Mouse (Mus musculus) thymus, adult 2 months (tissue): ENCODE data around the gene Vrk2. TPM values are rescaled to one million over a fixed set of nuclear protein-coding genes. Genes with fewer than 3 reads are reported as not detected.

Source experiments
- DNase-seq: peaks from one replicate; pipeline ENCODE4 v3.0.0; 2021
- H3K27ac ChIP-seq: fragments of 200-500 bp; 2 replicates; pipeline ENCODE4 v1.5.1; 2012; ENCODE audit warnings: low read length, control low read depth; ENCODE audit not compliant: control insufficient read depth, insufficient read depth
- H3K27me3 ChIP-seq: fragments of 200-500 bp; 2 replicates; pipeline ENCODE4 v1.6.1; 2012; ENCODE audit warnings: mild to moderate bottlenecking, low read length, moderate library complexity, mixed read lengths; ENCODE audit not compliant: control insufficient read depth, insufficient read depth
- H3K36me3 ChIP-seq: fragments of 200-500 bp; 2 replicates; pipeline ENCODE4 v1.6.1; 2012; ENCODE audit warnings: mild to moderate bottlenecking, low read length, moderate library complexity; ENCODE audit not compliant: control insufficient read depth, insufficient read depth
- H3K4me1 ChIP-seq: fragments of 200-500 bp; replicated peaks from 2 replicates; pipeline ENCODE4 v1.6.1; 2012; ENCODE audit warnings: low read length; ENCODE audit not compliant: control insufficient read depth, insufficient read depth
- H3K4me3 ChIP-seq: fragments of 200-500 bp; 2 replicates; pipeline ENCODE4 v1.5.1; 2012; ENCODE audit warnings: mild to moderate bottlenecking, low read length, control low read depth, moderate library complexity; ENCODE audit not compliant: control insufficient read depth, insufficient read depth
- CTCF ChIP-seq: fragments of 200-500 bp; IDR thresholded peaks from 2 replicates; pipeline ENCODE4 v1.5.1; 2012; ENCODE audit warnings: mild to moderate bottlenecking, control low read depth, low read length, moderate library complexity, borderline replicate concordance; ENCODE audit not compliant: control insufficient read depth, poor library complexity, insufficient read depth; ENCODE audit errors: extremely low read depth
- POLR2A ChIP-seq: fragments of 200-500 bp; IDR thresholded peaks from 2 replicates; pipeline ENCODE4 v1.6.1; 2012; ENCODE audit warnings: mild to moderate bottlenecking, low read length, control low read depth, moderate library complexity; ENCODE audit not compliant: control insufficient read depth, poor library complexity, insufficient read depth; ENCODE audit errors: extremely low read depth
- WGBS: fragments of 180-500 bp; shearing (Covaris S2); methylation state at CpG from one replicate; pipeline ENCODE4 v1.1.7; 2018; 5-methylcytosine and 5-hydroxymethylcytosine counted together
- polyA plus RNA-seq: library from polyadenylated mRNA; depleted of rRNA; stranded (reverse); fragments of >200 nt; gene quantifications from 2 replicates; pipeline ENCODE4 v1.2.3, GENCODE M21; 2012

Gene Vrk2
- polyA plus RNA-seq, 1 experiment, result 4.6 TPM

GRCm38 (mm10) chr11:26451228-26451627 is 142.6 kb downstream of the Vrk2 start:
- no peaks in the 10 kb centered on the region; the same call in 1 of the 2 replicates for H3K4me1 ChIP-seq
- no peak overlapping the region for H3K4me3 ChIP-seq
- no peak for DNase-seq
- no peaks in the 10 kb centered on the region for H3K27me3 ChIP-seq
- no peak for TF ChIP-seq POLR2A
- no peak for TF ChIP-seq CTCF
- 92% methylated on average over 2 of the region's 2 CpGs for WGBS
- H3K36me3 ChIP-seq, result no peaks in the 10 kb centered on the region
- no peak overlapping the region for H3K27ac ChIP-seq

- 97% methylated on average over 1 of the region's 1 CpGs for WGBS
Measured at GRCm38 (mm10) chr11:26450636-26451035, 143.2 kb downstream of the Vrk2 start.

GRCm38 (mm10) chr11:26449789-26450188 is 144.0 kb downstream of the Vrk2 start:
- no peaks in the 10 kb centered on the region for H3K27me3 ChIP-seq
- DNase-seq, result no peak
- H3K36me3 ChIP-seq, result no peaks in the 10 kb centered on the region
- H3K4me1 ChIP-seq, result no peaks in the 10 kb centered on the region; the same call in 1 of the 2 replicates
- H3K4me3 ChIP-seq, result no peak overlapping the region
- H3K27ac ChIP-seq, result no peak overlapping the region
- no peak for TF ChIP-seq POLR2A
- no peak for TF ChIP-seq CTCF
- WGBS, result 89% methylated on average over 3 of the region's 3 CpGs

More at GRCm38 (mm10) chr11:26450636-26451035, 143.2 kb downstream of the Vrk2 start:
- no peaks in the 10 kb centered on the region for H3K36me3 ChIP-seq
- TF ChIP-seq CTCF (no peak), POLR2A (no peak)
- H3K27me3 ChIP-seq, result no peaks in the 10 kb centered on the region
- H3K4me3 ChIP-seq, result no peak overlapping the region
- no peaks in the 10 kb centered on the region; the same call in 1 of the 2 replicates for H3K4me1 ChIP-seq
- DNase-seq, result no peak
- H3K27ac ChIP-seq, result no peak overlapping the region

- Histone ChIP-seq H3K36me3 (no peaks in the 10 kb centered on the region), H3K27ac (no peak overlapping the region), H3K4me1 (no peaks in the 10 kb centered on the region), H3K4me3 (no peak overlapping the region), H3K27me3 (no peaks in the 10 kb centered on the region)
- TF ChIP-seq CTCF (no peak), POLR2A (no peak)
- no peak for DNase-seq
Measured at GRCm38 (mm10) chr11:26444374-26444773, 149.4 kb downstream of the Vrk2 start.

DNA sequence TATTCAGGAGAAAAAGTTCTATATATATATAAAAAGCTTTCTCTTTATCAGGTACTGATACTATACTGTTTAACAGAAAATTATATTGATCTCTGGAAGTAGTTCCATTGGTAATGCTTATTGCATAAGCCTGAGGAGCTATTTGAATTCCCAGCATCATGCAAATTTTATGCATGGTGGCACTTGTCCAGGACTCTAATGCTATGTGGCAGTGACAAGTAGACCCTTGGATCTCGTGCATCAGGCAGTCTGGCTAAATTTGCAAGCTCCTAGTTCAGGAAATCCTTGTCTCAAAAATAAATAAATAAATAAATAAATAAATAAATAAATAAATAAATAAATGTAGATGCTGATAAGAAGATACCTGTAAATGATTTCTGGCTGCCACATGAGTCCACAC is 152.7 kb downstream of the Vrk2 start:
- WGBS, result 98% methylated on average over 1 of the region's 1 CpGs
- Histone ChIP-seq H3K4me1 (no peaks in the 10 kb centered on the region), H3K27me3 (no peaks in the 10 kb centered on the region), H3K36me3 (no peaks in the 10 kb centered on the region), H3K27ac (no peak overlapping the region), H3K4me3 (no peak overlapping the region)
- TF ChIP-seq CTCF (no peak), POLR2A (no peak)
- DNase-seq, result no peak

DNA sequence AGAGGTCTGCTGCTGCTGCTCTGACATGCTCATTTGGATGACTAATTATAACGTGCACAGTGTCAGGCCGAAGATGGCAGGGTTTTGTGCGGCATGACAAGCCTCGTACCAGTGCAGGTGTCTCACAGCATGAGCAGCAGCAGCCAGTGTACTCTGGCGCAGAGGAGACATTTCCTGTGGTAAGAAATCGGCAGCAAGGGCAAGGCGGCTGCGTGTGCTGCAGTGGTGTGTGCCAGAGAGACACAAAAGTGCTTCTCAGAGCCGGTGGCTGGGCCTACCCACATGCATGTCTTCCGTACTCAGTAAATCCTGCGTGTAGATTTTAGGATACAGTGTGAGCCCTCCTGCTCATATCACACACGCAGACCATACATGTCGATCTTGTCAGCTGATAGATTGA is 156.0 kb downstream of the Vrk2 start:
- Histone ChIP-seq H3K27me3 (no peaks in the 10 kb centered on the region), H3K4me1 (no peaks in the 10 kb centered on the region), H3K4me3 (no peak overlapping the region), H3K27ac (no peak overlapping the region), H3K36me3 (no peaks in the 10 kb centered on the region)
- TF ChIP-seq CTCF, result no peak
- TF ChIP-seq POLR2A, result no peak
- WGBS, result 36% methylated on average over 13 of the region's 13 CpGs
- peak; percentile 45 for DNase-seq

GRCm38 (mm10) chr11:26434229-26434628 is 159.6 kb downstream of the Vrk2 start:
- H3K27ac ChIP-seq, result no peak overlapping the region

More at GRCm38 (mm10) chr11:26434229-26434628, 159.6 kb downstream of the Vrk2 start:
- TF ChIP-seq POLR2A, result no peak
- TF ChIP-seq CTCF, result no peak
- no peak overlapping the region for H3K4me3 ChIP-seq
- no peak for DNase-seq
- H3K36me3 ChIP-seq, result no peaks in the 10 kb centered on the region
- H3K27me3 ChIP-seq, result no peaks in the 10 kb centered on the region
- H3K4me1 ChIP-seq, result no peaks in the 10 kb centered on the region
